Mouse (Mus musculus): Measurements from ENCODE around the gene Twsg1.

GRCm38 (mm10) chr17:65873834-65874233 lies 77.2 kb downstream of the Twsg1 start:
- no peak for TF ChIP-seq CTCF (IDR thresholded peaks at IDR 0.05 in 2 of 3, conservative IDR thresholded peaks at IDR 0.05 in 1 of 3; ENCODE audit: control insufficient read depth in 1 of 3, insufficient read depth in 1 of 3, low read depth in 2 of 3, low read length in 3 of 3, poor library complexity in 1 of 3, severe bottlenecking in 1 of 3)
- TF ChIP-seq ELF1 (IDR thresholded peaks at IDR 0.05; ENCODE audit: low read depth, low read length), result no peak
